ENCODE assay signal across 8 mouse cellular contexts in genomic region chr11:51650691-51651515, GRCm38 (mm10). TPM values are rescaled to one million over a fixed set of nuclear protein-coding genes. Genes with fewer than 3 reads are reported as not detected.
A peak's percentile ranks its signal among the peaks of the same experiment; 100 is the strongest.
DNase-seq lines count a peak whose midpoint lies in the region; ATAC-seq lines count a peak whose summit lies in the region.

Gene N4bp3, minus strand, starts transcription at chr11:51650842.
Gene D930048N14Rik, plus strand, starts transcription at chr11:51650954.

- H3K4me1 ChIP-seq in lung, embryonic 16.5 days (replicated peaks; ENCODE audit: control insufficient read depth, insufficient read depth, low read length) = peaks cover 15% of the 10 kb centered on the region

- peak within 1 kb of the TSS; percentile 78 for H3K4me3 ChIP-seq in lung, embryonic 16.5 days (ENCODE audit: low read length)

- peak within 1 kb of the TSS; percentile 92 for H3K4me2 ChIP-seq in lung, embryonic 16.5 days (ENCODE audit: low read depth, low read length)

- 2% methylated on average over 48 of the region's 70 CpGs for WGBS in lung, embryonic 16.5 days

- no peaks in the 10 kb centered on the region for H3K27me3 ChIP-seq in lung, embryonic 16.5 days (ENCODE audit: control insufficient read depth, insufficient read depth, low read depth, low read length)

- peak; percentile 44 for DNase-seq in right cerebral cortex, postnatal 25 days
- no peak for DNase-seq in right cerebral cortex, adult 18-20 months
- DNase-seq in heart, adult 18-20 months = peak; percentile 83 to 86
- peak; percentile 87 for DNase-seq in kidney, adult 18-20 months
- DNase-seq in ovary, postnatal 10 days (ENCODE audit: low spot score) = peak; percentile 46
- peak; percentile 73 to 79 for DNase-seq in urinary bladder, postnatal 4 days (ENCODE audit: low spot score in 2 of 2)

- peak within 1 kb of the TSS; percentile 79 for H3K27ac ChIP-seq in lung, embryonic 16.5 days (ENCODE audit: low read length)

- no peaks in the 10 kb centered on the region for H3K36me3 ChIP-seq in lung, embryonic 16.5 days (ENCODE audit: control insufficient read depth, insufficient read depth, low read length)

- peak within 1 kb of the TSS; percentile 90 for H3K9ac ChIP-seq in lung, embryonic 16.5 days (ENCODE audit: low read length)

- ATAC-seq in common myeloid progenitor, adult 5-6 weeks (replicated peaks; ENCODE audit: low read depth, poor library complexity, severe bottlenecking) = peak; percentile 48
- ATAC-seq in lung, embryonic 16.5 days (ENCODE audit: low read depth) = peak; percentile 77

- H3K9me3 ChIP-seq in lung, embryonic 16.5 days (ENCODE audit: control insufficient read depth, low read length) = no peaks in the 10 kb centered on the region

RNA-seq across cellular contexts. Expression of gene N4bp3, which starts in this region (rescaled TPM):
- 4.3 and 4.6 TPM in 2 replicates for total RNA-seq in common myeloid progenitor, adult 5-6 weeks (2017)
- 10 to 100 TPM in 1 of 2 experiments, 1 to 10 TPM in 1; 9.4 to 11.4 TPM for total RNA-seq in heart, adult 18-20 months (2021)
- 43.4 and 43.5 TPM in 2 replicates for polyA plus RNA-seq in lung, embryonic 16.5 days (2015; fragmentation: Nextera tagmentation; extraction: Ambion mirVana)

RNA-seq across cellular contexts. Expression of gene D930048N14Rik, which starts in this region (rescaled TPM):
- 0.05 TPM in 1 of 2 replicates, not detected in the other for total RNA-seq in common myeloid progenitor, adult 5-6 weeks (2017)
- under 1 TPM; 0.37 to 0.54 TPM for total RNA-seq in heart, adult 18-20 months (2021)
- polyA plus RNA-seq in lung, embryonic 16.5 days (2015; fragmentation: Nextera tagmentation; extraction: Ambion mirVana) = 4.0 and 4.5 TPM in 2 replicates
